Mouse (Mus musculus): Measurements from ENCODE around the gene Ptgir. TPM values are rescaled to one million over a fixed set of nuclear protein-coding genes. Genes with fewer than 3 reads are reported as not detected.

Gene Ptgir
- 2.2 and 2.3 TPM in 2 replicates for polyA plus RNA-seq (2014; fragmentation: Nextera tagmentation; extraction: Ambion mirVana)

DNA sequence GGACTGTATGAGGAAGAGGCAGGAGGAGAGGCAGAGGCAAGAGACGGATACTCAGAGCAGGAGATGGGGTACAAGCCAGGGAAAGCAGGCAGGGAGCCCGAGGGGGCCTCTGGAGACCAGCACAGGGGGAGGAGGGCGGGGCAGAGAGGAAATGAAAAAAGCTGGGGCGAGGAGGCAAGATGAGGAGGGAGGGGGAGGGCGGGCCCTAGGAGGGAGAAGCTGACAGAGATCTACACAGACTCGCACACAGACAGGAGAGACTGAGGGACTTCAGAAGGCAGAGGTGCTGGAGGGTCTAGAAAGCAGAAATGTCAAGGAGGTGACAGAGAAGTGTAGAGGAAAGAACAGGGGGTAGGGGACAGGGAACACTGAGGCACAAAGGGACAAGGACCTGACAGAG lies at the start of gene Ptgir:
Gene Ptgir (plus strand): TSS at position 210 of the 400 bp plus-strand sequence.
- Histone ChIP-seq H3K27me3 (replicated peaks; ENCODE audit: control insufficient read depth, insufficient read depth, low read length) (no peaks in the 10 kb centered on the region), H3K36me3 (ENCODE audit: control insufficient read depth, insufficient read depth, low read length) (no peaks in the 10 kb centered on the region), H3K9ac (ENCODE audit: low read length) (no peak within 1 kb of the TSS), H3K4me1 (replicated peaks; ENCODE audit: control insufficient read depth, insufficient read depth, low read length) (peaks cover 66% of the 10 kb centered on the region), H3K27ac (ENCODE audit: low read depth) (no peak within 1 kb of the TSS; the same call in 1 of the 2 replicates), H3K4me3 (ENCODE audit: low read depth, low read length) (no peak within 1 kb of the TSS), H3K4me2 (ENCODE audit: low read length) (peak within 1 kb of the TSS; percentile 45), H3K9me3 (ENCODE audit: control insufficient read depth, low read length) (no peaks in the 10 kb centered on the region)
- DNase-seq (ENCODE audit: low spot score) (no peak), ATAC-seq (replicated peaks; ENCODE audit: low FRiP score, low TSS enrichment, low read depth) (no peak; the same call in 1 of the 2 replicates)
- 16% methylated on average over 6 of the region's 6 CpGs for WGBS

DNA sequence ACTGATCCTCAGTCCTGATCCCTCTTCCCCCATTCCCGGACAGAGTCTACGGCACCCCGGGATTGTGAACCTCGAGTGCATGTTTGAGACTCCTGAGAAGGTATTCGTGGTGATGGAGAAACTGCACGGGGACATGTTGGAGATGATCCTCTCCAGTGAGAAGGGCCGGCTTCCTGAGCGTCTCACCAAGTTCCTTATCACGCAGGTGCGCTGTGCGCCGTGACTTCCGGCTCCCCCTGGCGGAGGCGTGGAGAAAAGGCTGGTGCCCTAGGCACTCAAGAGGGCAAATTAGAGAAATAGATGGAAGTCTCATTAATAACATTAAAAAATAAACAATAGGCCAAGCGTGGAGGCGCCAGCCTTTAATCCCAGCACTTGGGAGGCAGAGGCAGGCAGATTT lies 48.0 kb upstream of the Ptgir start:
- Histone ChIP-seq H3K9ac (ENCODE audit: low read length) (no peak overlapping the region), H3K36me3 (ENCODE audit: control insufficient read depth, insufficient read depth, low read length) (peaks cover 54% of the 10 kb centered on the region), H3K27ac (ENCODE audit: low read depth) (no peak overlapping the region), H3K4me2 (ENCODE audit: low read length) (no peak overlapping the region), H3K4me1 (replicated peaks; ENCODE audit: control insufficient read depth, insufficient read depth, low read length) (no peaks in the 10 kb centered on the region), H3K4me3 (ENCODE audit: low read depth, low read length) (no peak overlapping the region), H3K27me3 (replicated peaks; ENCODE audit: control insufficient read depth, insufficient read depth, low read length) (no peaks in the 10 kb centered on the region), H3K9me3 (ENCODE audit: control insufficient read depth, low read length) (no peaks in the 10 kb centered on the region)
- DNase-seq (ENCODE audit: low spot score): no peak
- WGBS: 21% methylated on average over 17 of the region's 17 CpGs
- ATAC-seq (replicated peaks; ENCODE audit: low FRiP score, low TSS enrichment, low read depth): no peak

DNA sequence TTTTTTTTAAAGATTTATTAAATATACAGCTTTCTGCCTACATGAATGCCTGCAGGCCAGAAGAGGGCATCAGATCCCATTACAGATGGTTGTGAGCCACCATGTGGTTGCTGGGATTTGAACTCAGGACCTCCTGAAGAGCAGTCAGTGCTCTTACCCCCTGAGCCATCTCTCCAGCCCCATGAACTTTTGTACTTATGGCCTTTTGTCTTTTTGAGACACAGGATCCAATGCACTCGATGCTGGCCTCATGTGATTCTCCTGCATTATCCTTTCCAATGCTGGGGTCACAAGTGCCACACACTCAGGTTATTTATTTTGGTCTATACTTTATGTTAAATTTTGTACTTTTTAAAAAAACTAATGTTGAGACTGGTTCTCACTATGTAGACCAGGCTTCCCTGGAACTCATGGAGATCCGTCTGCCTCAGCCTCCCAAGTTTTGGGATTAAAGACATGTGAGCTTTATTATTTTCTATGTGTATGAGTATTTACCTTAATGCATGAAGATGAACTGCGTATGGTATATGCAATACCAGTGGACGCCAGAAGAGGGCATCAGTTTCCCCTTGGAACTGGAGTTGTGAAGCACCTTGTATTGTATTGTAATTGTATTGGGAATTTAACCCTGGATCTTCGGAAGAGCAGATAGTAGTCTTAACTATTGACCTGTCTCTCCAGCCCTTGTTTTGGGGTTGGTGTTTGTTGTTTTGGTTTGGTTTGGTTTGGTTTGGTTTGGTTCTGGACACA lies 46.2 kb upstream of the Ptgir start:
- H3K27me3 ChIP-seq (replicated peaks; ENCODE audit: control insufficient read depth, insufficient read depth, low read length): no peaks in the 10 kb centered on the region
- no peak overlapping the region for H3K4me3 ChIP-seq (ENCODE audit: low read depth, low read length)
- H3K27ac ChIP-seq (ENCODE audit: low read depth): no peak overlapping the region
- peaks cover 56% of the 10 kb centered on the region for H3K36me3 ChIP-seq (ENCODE audit: control insufficient read depth, insufficient read depth, low read length)
- WGBS: 32% methylated on average over 5 of the region's 5 CpGs
- no peaks in the 10 kb centered on the region for H3K4me1 ChIP-seq (replicated peaks; ENCODE audit: control insufficient read depth, insufficient read depth, low read length)
- ATAC-seq (replicated peaks; ENCODE audit: low FRiP score, low TSS enrichment, low read depth) (no peak), DNase-seq (ENCODE audit: low spot score) (peak; percentile 87)
- H3K9ac ChIP-seq (ENCODE audit: low read length): no peak overlapping the region
- H3K9me3 ChIP-seq (ENCODE audit: control insufficient read depth, low read length): no peaks in the 10 kb centered on the region
- no peak overlapping the region for H3K4me2 ChIP-seq (ENCODE audit: low read length)

DNA sequence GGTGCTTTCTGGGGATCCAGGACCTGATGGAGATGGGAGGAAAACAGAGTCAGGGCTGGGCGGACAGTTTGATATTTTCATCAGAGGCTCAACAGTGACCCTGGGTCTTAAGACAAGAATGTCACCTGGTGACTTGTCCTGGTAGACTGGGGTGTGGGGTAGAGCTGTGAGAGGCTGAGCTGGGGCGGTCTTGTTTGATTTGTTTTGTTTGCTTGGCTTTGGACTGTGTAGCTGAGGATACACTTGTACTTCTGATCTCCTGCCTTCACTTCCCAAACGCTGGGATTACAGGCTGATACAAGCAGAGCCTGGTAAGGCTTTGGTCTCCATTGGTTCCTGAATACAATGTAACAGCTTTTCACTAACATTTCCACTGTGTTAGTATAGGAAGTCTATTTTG lies 38.8 kb upstream of the Ptgir start:
- peaks cover 37% of the 10 kb centered on the region for H3K36me3 ChIP-seq (ENCODE audit: control insufficient read depth, insufficient read depth, low read length)
- no peak overlapping the region for H3K9ac ChIP-seq (ENCODE audit: low read length)
- H3K27me3 ChIP-seq (replicated peaks; ENCODE audit: control insufficient read depth, insufficient read depth, low read length): no peaks in the 10 kb centered on the region
- no peak overlapping the region for H3K27ac ChIP-seq (ENCODE audit: low read depth)
- DNase-seq (ENCODE audit: low spot score): no peak
- H3K4me3 ChIP-seq (ENCODE audit: low read depth, low read length): no peak overlapping the region
- H3K4me2 ChIP-seq (ENCODE audit: low read length): no peak overlapping the region
- WGBS: 71% methylated on average over 3 of the region's 3 CpGs
- no peaks in the 10 kb centered on the region for H3K9me3 ChIP-seq (ENCODE audit: control insufficient read depth, low read length)
- no peaks in the 10 kb centered on the region for H3K4me1 ChIP-seq (replicated peaks; ENCODE audit: control insufficient read depth, insufficient read depth, low read length)
- ATAC-seq (replicated peaks; ENCODE audit: low FRiP score, low TSS enrichment, low read depth): no peak

DNA sequence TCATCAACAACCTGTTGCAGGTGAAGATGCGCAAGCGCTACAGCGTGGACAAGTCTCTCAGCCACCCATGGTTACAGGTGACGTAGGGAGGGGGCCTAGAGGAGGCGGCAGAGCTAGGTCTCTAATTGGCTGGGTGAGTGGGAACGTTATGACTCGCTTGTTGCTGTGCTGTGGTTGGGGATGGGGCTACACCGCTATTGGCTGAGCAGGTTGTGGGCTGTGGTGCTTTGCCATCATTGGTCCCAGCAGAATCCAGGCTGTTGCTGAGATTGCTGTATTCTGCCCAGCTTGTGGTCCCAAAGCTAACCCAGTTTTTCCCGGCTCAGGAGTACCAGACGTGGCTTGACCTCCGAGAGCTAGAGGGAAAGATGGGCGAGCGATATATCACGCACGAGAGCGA lies 36.8 kb upstream of the Ptgir start:
- Histone ChIP-seq H3K4me2 (ENCODE audit: low read length) (peak overlapping the region; percentile 26; the same call in 1 of the 2 replicates), H3K4me3 (ENCODE audit: low read depth, low read length) (no peak overlapping the region), H3K9me3 (ENCODE audit: control insufficient read depth, low read length) (no peaks in the 10 kb centered on the region), H3K4me1 (replicated peaks; ENCODE audit: control insufficient read depth, insufficient read depth, low read length) (no peaks in the 10 kb centered on the region), H3K27ac (ENCODE audit: low read depth) (no peak overlapping the region), H3K36me3 (ENCODE audit: control insufficient read depth, insufficient read depth, low read length) (peaks cover 28% of the 10 kb centered on the region), H3K9ac (ENCODE audit: low read length) (no peak overlapping the region), H3K27me3 (replicated peaks; ENCODE audit: control insufficient read depth, insufficient read depth, low read length) (no peaks in the 10 kb centered on the region)
- 22% methylated on average over 16 of the region's 16 CpGs for WGBS
- ATAC-seq (replicated peaks; ENCODE audit: low FRiP score, low TSS enrichment, low read depth) (peak; percentile 93), DNase-seq (ENCODE audit: low spot score) (peak; percentile 72)

DNA sequence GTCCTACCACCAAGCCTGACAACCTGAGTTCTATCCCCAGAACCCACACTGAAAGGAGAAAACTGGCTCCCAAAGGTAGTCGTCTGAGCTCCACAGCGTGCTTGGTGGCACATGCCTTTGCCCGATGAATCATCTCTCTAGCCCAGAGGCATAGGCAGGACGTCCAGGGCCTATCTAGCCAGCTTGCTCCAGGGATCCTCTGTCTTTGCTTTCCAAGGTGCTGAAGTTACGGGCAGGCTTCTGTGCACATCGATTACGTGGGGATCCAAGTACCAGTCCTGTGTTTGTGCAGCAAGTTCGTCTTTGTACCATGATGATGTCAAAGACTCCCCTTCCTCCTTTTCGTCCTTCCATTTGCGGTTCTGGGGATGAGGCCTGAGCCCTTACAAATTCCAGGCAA lies 34.7 kb upstream of the Ptgir start:
- Histone ChIP-seq H3K27ac (ENCODE audit: low read depth) (no peak overlapping the region), H3K27me3 (replicated peaks; ENCODE audit: control insufficient read depth, insufficient read depth, low read length) (no peaks in the 10 kb centered on the region), H3K9ac (ENCODE audit: low read length) (no peak overlapping the region), H3K4me2 (ENCODE audit: low read length) (no peak overlapping the region), H3K4me3 (ENCODE audit: low read depth, low read length) (no peak overlapping the region), H3K4me1 (replicated peaks; ENCODE audit: control insufficient read depth, insufficient read depth, low read length) (peaks cover 3% of the 10 kb centered on the region; the same call in 1 of the 2 replicates), H3K9me3 (ENCODE audit: control insufficient read depth, low read length) (no peaks in the 10 kb centered on the region), H3K36me3 (ENCODE audit: control insufficient read depth, insufficient read depth, low read length) (0 out of 2 replicates have a peak, but pooled peaks cover 15% of the 10 kb centered on the region)
- DNase-seq (ENCODE audit: low spot score): no peak
- no peak for ATAC-seq (replicated peaks; ENCODE audit: low FRiP score, low TSS enrichment, low read depth)
- WGBS: 84% methylated on average over 10 of the region's 10 CpGs

DNA sequence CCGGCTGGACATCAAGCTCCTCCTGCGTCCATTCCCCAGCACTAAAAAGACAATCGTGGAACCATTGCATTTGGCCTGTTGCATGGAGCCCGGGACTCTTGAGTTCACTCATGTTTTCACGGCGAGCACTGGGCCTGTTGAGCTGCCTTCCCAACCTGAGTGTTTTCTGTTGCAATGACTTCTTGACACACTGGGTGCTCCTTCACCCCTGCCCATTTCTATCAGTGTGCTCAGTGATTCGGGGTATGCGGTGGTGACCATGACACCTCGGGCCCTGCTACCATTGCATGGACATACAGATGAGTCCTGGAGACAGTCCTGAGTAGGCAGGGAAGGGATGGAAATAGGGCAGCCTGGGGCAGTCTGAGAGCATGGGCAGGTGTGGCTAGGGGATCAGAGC lies 33.8 kb upstream of the Ptgir start:
- DNase-seq (ENCODE audit: low spot score) (no peak), ATAC-seq (replicated peaks; ENCODE audit: low FRiP score, low TSS enrichment, low read depth) (no peak)
- no peak overlapping the region for H3K4me3 ChIP-seq (ENCODE audit: low read depth, low read length)
- H3K9me3 ChIP-seq (ENCODE audit: control insufficient read depth, low read length): no peaks in the 10 kb centered on the region
- 0 out of 2 replicates have a peak, but pooled peaks cover 15% of the 10 kb centered on the region for H3K36me3 ChIP-seq (ENCODE audit: control insufficient read depth, insufficient read depth, low read length)
- no peak overlapping the region for H3K4me2 ChIP-seq (ENCODE audit: low read length)
- whole genome bisulfite sequencing: 93% methylated on average over 9 of the region's 9 CpGs
- H3K4me1 ChIP-seq (replicated peaks; ENCODE audit: control insufficient read depth, insufficient read depth, low read length): peaks cover 7% of the 10 kb centered on the region; the same call in 1 of the 2 replicates
- no peak overlapping the region for H3K27ac ChIP-seq (ENCODE audit: low read depth)
- no peaks in the 10 kb centered on the region for H3K27me3 ChIP-seq (replicated peaks; ENCODE audit: control insufficient read depth, insufficient read depth, low read length)
- no peak overlapping the region for H3K9ac ChIP-seq (ENCODE audit: low read length)

DNA sequence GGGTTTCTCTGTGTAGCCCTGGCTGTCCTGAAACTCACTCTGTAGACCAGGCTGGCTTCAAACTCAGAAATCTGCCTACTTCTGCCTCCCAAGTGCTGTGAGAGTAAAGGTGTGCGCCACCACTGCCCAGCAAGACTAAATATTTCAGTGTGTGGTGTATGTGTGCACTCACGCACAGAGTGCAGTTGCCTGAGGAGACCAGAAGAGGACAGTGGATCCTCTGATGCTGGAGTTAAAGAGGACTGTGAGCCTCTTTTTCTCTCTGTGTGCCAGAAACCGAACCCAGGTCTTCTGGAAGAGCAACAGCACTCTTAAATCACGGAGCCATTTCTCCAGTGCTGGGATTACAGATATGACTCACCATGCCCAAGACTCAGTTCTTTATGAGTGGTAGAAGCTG lies 32.9 kb upstream of the Ptgir start:
- ATAC-seq (replicated peaks; ENCODE audit: low FRiP score, low TSS enrichment, low read depth) (no peak), DNase-seq (ENCODE audit: low spot score) (no peak)
- no peak overlapping the region for H3K27ac ChIP-seq (ENCODE audit: low read depth)
- 87% methylated on average over 4 of the region's 4 CpGs for WGBS
- no peak overlapping the region for H3K4me3 ChIP-seq (ENCODE audit: low read depth, low read length)
- peaks cover 7% of the 10 kb centered on the region; the same call in 1 of the 2 replicates for H3K4me1 ChIP-seq (replicated peaks; ENCODE audit: control insufficient read depth, insufficient read depth, low read length)
- 0 out of 2 replicates have a peak, but pooled peaks cover 10% of the 10 kb centered on the region for H3K36me3 ChIP-seq (ENCODE audit: control insufficient read depth, insufficient read depth, low read length)
- no peak overlapping the region for H3K9ac ChIP-seq (ENCODE audit: low read length)
- H3K9me3 ChIP-seq (ENCODE audit: control insufficient read depth, low read length): no peaks in the 10 kb centered on the region
- no peaks in the 10 kb centered on the region for H3K27me3 ChIP-seq (replicated peaks; ENCODE audit: control insufficient read depth, insufficient read depth, low read length)
- H3K4me2 ChIP-seq (ENCODE audit: low read length): no peak overlapping the region

DNA sequence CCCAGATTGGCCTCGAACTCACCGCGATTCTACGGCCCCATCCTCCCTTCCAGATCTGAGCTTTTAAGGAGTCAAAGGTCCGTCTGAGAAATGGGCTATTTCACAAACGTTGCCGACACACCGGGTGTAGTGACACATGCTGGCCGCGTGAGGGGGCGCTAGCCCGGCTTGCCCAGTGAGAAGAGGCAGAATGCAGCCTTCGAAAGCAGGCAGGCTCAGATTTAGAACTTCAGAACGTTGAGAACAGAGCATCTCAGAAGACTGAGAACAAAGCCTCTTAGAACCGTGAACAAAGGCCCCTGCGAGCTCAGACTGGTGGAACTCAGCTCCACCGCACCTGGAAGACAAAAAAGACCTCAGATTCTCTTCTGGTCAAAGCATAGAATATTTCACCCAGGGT lies 32.1 kb upstream of the Ptgir start:
- Histone ChIP-seq H3K27ac (ENCODE audit: low read depth) (peak overlapping the region; percentile 84), H3K36me3 (ENCODE audit: control insufficient read depth, insufficient read depth, low read length) (peaks cover 13% of the 10 kb centered on the region), H3K9me3 (ENCODE audit: control insufficient read depth, low read length) (no peaks in the 10 kb centered on the region), H3K9ac (ENCODE audit: low read length) (peak overlapping the region; percentile 29; the same call in 1 of the 2 replicates), H3K4me2 (ENCODE audit: low read length) (peak overlapping the region; percentile 39), H3K4me1 (replicated peaks; ENCODE audit: control insufficient read depth, insufficient read depth, low read length) (peaks cover 7% of the 10 kb centered on the region; the same call in 1 of the 2 replicates), H3K27me3 (replicated peaks; ENCODE audit: control insufficient read depth, insufficient read depth, low read length) (no peaks in the 10 kb centered on the region), H3K4me3 (ENCODE audit: low read depth, low read length) (peak overlapping the region; percentile 80)
- 5% methylated on average over 17 of the region's 17 CpGs for WGBS
- DNase-seq (ENCODE audit: low spot score) (peak; percentile 83), ATAC-seq (replicated peaks; ENCODE audit: low FRiP score, low TSS enrichment, low read depth) (no peak)
